Mouse (Mus musculus): ENCODE data around the gene Tmem253. TPM values are rescaled to one million over a fixed set of nuclear protein-coding genes. Genes with fewer than 3 reads are reported as not detected.

The Tmem253 gene
- total and polyA plus RNA-seq, 3 experiments = 0.64 to 1.9 TPM; not detected in 1

GRCm38 (mm10) chr14:52043446-52043845 lies 28.0 kb downstream of the Tmem253 start:
- in situ Hi-C loops (cut with MboI; ENCODE audit: low pct_ligation_motif_present, low pct_unique_long_range_greater_than_20kb, low sequenced_read_pairs) = no loop called here
- Histone ChIP-seq H3K79me2 (replicated peaks; ENCODE audit: control insufficient read depth, extremely low read depth, insufficient read depth, poor library complexity, severe bottlenecking) (no peaks in the 10 kb centered on the region), H3K9me3 (replicated peaks; ENCODE audit: low read length) (no peaks in the 10 kb centered on the region), H3K4me2 (ENCODE audit: insufficient read depth, low read depth, poor library complexity, severe bottlenecking) (no peak overlapping the region), H3K9ac (ENCODE audit: insufficient read depth, low read depth) (no peak overlapping the region), H3K36me3 (replicated peaks in 1 of 2; ENCODE audit: control insufficient read depth in 1 of 2, insufficient read depth in 1 of 2, low read length in 1 of 2) (no peaks in the 10 kb centered on the region), H3K4me1 (ENCODE audit: control insufficient read depth in 1 of 2, insufficient read depth in 2 of 2) (peaks cover 0 to 4% of the 10 kb centered on the region in 2 experiments; a peak in 1 of 4 replicates), H3K4me3 (replicated peaks in 1 of 3; ENCODE audit: low read depth in 2 of 3, low read length in 2 of 3, poor library complexity in 1 of 3) (no peak overlapping the region), H3K27me3 (replicated peaks) (peaks cover 6% of the 10 kb centered on the region), H3K27ac (ENCODE audit: insufficient read depth, low read depth) (no peak overlapping the region)
- dilution Hi-C loops (cut with MboI; ENCODE audit: extremely low pct_ligation_motif_present, extremely low pct_unique_long_range_greater_than_20kb, low sequenced_read_pairs) = no loop called here
- no peak for TF ChIP-seq CHD2 (IDR thresholded peaks at IDR 0.05; ENCODE audit: low read length)
- no peak for TF ChIP-seq JUN (IDR thresholded peaks at IDR 0.05; ENCODE audit: insufficient read depth, low read depth, low read length)
- no peak for TF ChIP-seq CHD1 (IDR thresholded peaks at IDR 0.05; ENCODE audit: low read depth, low read length)
- TF ChIP-seq NRF1 (IDR thresholded peaks at IDR 0.05; ENCODE audit: low read depth, low read length) = no peak
- no peak for TF ChIP-seq USF1 (IDR thresholded peaks at IDR 0.05; ENCODE audit: low read depth, low read length)
- TF ChIP-seq TBP (conservative IDR thresholded peaks at IDR 0.05; ENCODE audit: low read depth, low read length) = no peak
- no peak for DNase-seq (ENCODE audit: extremely low read depth)

- Histone ChIP-seq H3K9ac (ENCODE audit: insufficient read depth, low read depth) (peak overlapping the region; percentile 15), H3K27ac (ENCODE audit: insufficient read depth, low read depth) (no peak overlapping the region), H3K79me2 (replicated peaks; ENCODE audit: control insufficient read depth, extremely low read depth, insufficient read depth, poor library complexity, severe bottlenecking) (no peaks in the 10 kb centered on the region), H3K4me2 (ENCODE audit: insufficient read depth, low read depth, poor library complexity, severe bottlenecking) (no peak overlapping the region), H3K27me3 (replicated peaks) (peaks cover 2% of the 10 kb centered on the region), H3K36me3 (replicated peaks in 1 of 2; ENCODE audit: control insufficient read depth in 1 of 2, insufficient read depth in 1 of 2, low read length in 1 of 2) (no peaks in the 10 kb centered on the region), H3K4me1 (ENCODE audit: control insufficient read depth in 1 of 2, insufficient read depth in 2 of 2) (peaks cover 0 to 4% of the 10 kb centered on the region in 2 experiments; a peak in 1 of 4 replicates), H3K9me3 (replicated peaks; ENCODE audit: low read length) (no peaks in the 10 kb centered on the region), H3K4me3 (replicated peaks in 1 of 3; ENCODE audit: low read depth in 2 of 3, low read length in 2 of 3, poor library complexity in 1 of 3) (no peak overlapping the region)
- TF ChIP-seq SMC3 (IDR thresholded peaks at IDR 0.05; ENCODE audit: low read depth, low read length) (peak; percentile 63), RAD21 (IDR thresholded peaks at IDR 0.05; ENCODE audit: low read depth, low read length) (peak; percentile 70), NRF1 (IDR thresholded peaks at IDR 0.05; ENCODE audit: low read depth, low read length) (no peak), CTCF (conservative IDR thresholded peaks at IDR 0.05 in 1 of 2, IDR thresholded peaks at IDR 0.05 in 1 of 2; ENCODE audit: low read depth in 2 of 2, low read length in 2 of 2) (peak in 1 of 2 experiments; percentile 75; a peak in 2 of 4 replicates)
- in situ Hi-C loops (cut with MboI; ENCODE audit: low pct_ligation_motif_present, low pct_unique_long_range_greater_than_20kb, low sequenced_read_pairs) = no loop called here
- dilution Hi-C loops (cut with MboI; ENCODE audit: extremely low pct_ligation_motif_present, extremely low pct_unique_long_range_greater_than_20kb, low sequenced_read_pairs) = no loop called here
- DNase-seq (ENCODE audit: extremely low read depth) = no peak
Measured at GRCm38 (mm10) chr14:52044901-52045678, 29.6 kb downstream of the Tmem253 start.

- no peaks in the 10 kb centered on the region for H3K36me3 ChIP-seq (replicated peaks in 1 of 2; ENCODE audit: control insufficient read depth in 1 of 2, insufficient read depth in 1 of 2, low read length in 1 of 2)
- H3K4me2 ChIP-seq (ENCODE audit: insufficient read depth, low read depth, poor library complexity, severe bottlenecking) = no peak overlapping the region
- no peak overlapping the region for H3K4me3 ChIP-seq (replicated peaks in 1 of 3; ENCODE audit: low read depth in 2 of 3, low read length in 2 of 3, poor library complexity in 1 of 3)
- H3K27ac ChIP-seq (ENCODE audit: insufficient read depth, low read depth) = no peak overlapping the region
- no peak for DNase-seq (ENCODE audit: extremely low read depth)
- H3K27me3 ChIP-seq (replicated peaks) = peaks cover 2% of the 10 kb centered on the region
- peaks cover 3 to 6% of the 10 kb centered on the region in 2 experiments; a peak in 3 of 4 replicates for H3K4me1 ChIP-seq (ENCODE audit: control insufficient read depth in 1 of 2, insufficient read depth in 2 of 2)
- no peaks in the 10 kb centered on the region for H3K79me2 ChIP-seq (replicated peaks; ENCODE audit: control insufficient read depth, extremely low read depth, insufficient read depth, poor library complexity, severe bottlenecking)
- no peak overlapping the region for H3K9ac ChIP-seq (ENCODE audit: insufficient read depth, low read depth)
- dilution Hi-C loops (cut with MboI; ENCODE audit: extremely low pct_ligation_motif_present, extremely low pct_unique_long_range_greater_than_20kb, low sequenced_read_pairs) = no loop called here
- in situ Hi-C loops (cut with MboI; ENCODE audit: low pct_ligation_motif_present, low pct_unique_long_range_greater_than_20kb, low sequenced_read_pairs) = no loop called here
- no peaks in the 10 kb centered on the region for H3K9me3 ChIP-seq (replicated peaks; ENCODE audit: low read length)
- TF ChIP-seq UBTF (IDR thresholded peaks at IDR 0.05; ENCODE audit: low read depth, low read length) (no peak), ZKSCAN1 (IDR thresholded peaks at IDR 0.05; ENCODE audit: borderline replicate concordance, low read depth, low read length) (no peak), RCOR1 (conservative IDR thresholded peaks at IDR 0.05; ENCODE audit: low read depth, low read length) (no peak), KAT2A (IDR thresholded peaks at IDR 0.05; ENCODE audit: insufficient replicate concordance, low read length) (no peak), TBP (conservative IDR thresholded peaks at IDR 0.05; ENCODE audit: low read depth, low read length) (no peak), RAD21 (IDR thresholded peaks at IDR 0.05; ENCODE audit: low read depth, low read length) (no peak), MAX (IDR thresholded peaks at IDR 0.05; ENCODE audit: low read length) (no peak), CHD1 (IDR thresholded peaks at IDR 0.05; ENCODE audit: low read depth, low read length) (no peak), JUND (conservative IDR thresholded peaks at IDR 0.05; ENCODE audit: low read depth, low read length) (no peak), IRF4 (IDR thresholded peaks at IDR 0.05; ENCODE audit: low read depth, low read length) (no peak), TCF12 (IDR thresholded peaks at IDR 0.05; ENCODE audit: low read depth, low read length) (no peak), E2F4 (IDR thresholded peaks at IDR 0.05; ENCODE audit: insufficient replicate concordance, low read depth, low read length) (no peak), EP300 (IDR thresholded peaks at IDR 0.05; ENCODE audit: low read length) (no peak), JUN (IDR thresholded peaks at IDR 0.05; ENCODE audit: insufficient read depth, low read depth, low read length) (no peak), POLR2A (IDR thresholded peaks at IDR 0.05; ENCODE audit: low read depth, low read length) (no peak), ZC3H11A (IDR thresholded peaks at IDR 0.05; ENCODE audit: low read depth, low read length) (no peak)
Measured at GRCm38 (mm10) chr14:52045966-52046565, 30.6 kb downstream of the Tmem253 start.

Data from CH12.LX (cell line).